Mouse (Mus musculus) right cerebral cortex, postnatal 14 days (tissue): ENCODE measurements at regions not wholly inside any gene's neighbourhood (a gene's known extent, or its start where the extent isn't known, plus 50 kb on each side); places are given as distances from the start of the nearest gene placed in this dataset.

Experiments used
- DNase-seq: peaks from one replicate; pipeline ENCODE4 v3.0.0; 2022

- no peak for DNase-seq
Measured at GRCm38 (mm10) chr13:110540543-110541265, 145.9 kb downstream of the Plk2 start.

GRCm38 (mm10) chr13:110541288-110542148 lies 146.7 kb downstream of the Plk2 start:
- DNase-seq = no peak

- DNase-seq = no peak
Measured at GRCm38 (mm10) chr13:110542303-110543065, 147.6 kb downstream of the Plk2 start.

- no peak for DNase-seq
Measured at GRCm38 (mm10) chr13:110545454-110545853, 150.6 kb downstream of the Plk2 start.

- no peak for DNase-seq
Measured at GRCm38 (mm10) chr13:110555529-110556319, 160.9 kb downstream of the Plk2 start.

GRCm38 (mm10) chr13:110556355-110557095 lies 161.7 kb downstream of the Plk2 start:
- no peak for DNase-seq

GRCm38 (mm10) chr13:110557930-110558727 lies 163.3 kb downstream of the Plk2 start:
- no peak for DNase-seq

GRCm38 (mm10) chr13:110560566-110560965 lies 165.7 kb downstream of the Plk2 start:
- DNase-seq = no peak

GRCm38 (mm10) chr13:110562499-110562898 lies 167.7 kb downstream of the Plk2 start:
- no peak for DNase-seq

GRCm38 (mm10) chr13:110562902-110563301 lies 168.1 kb downstream of the Plk2 start:
- DNase-seq = no peak

GRCm38 (mm10) chr13:110563967-110564366 lies 169.1 kb downstream of the Plk2 start:
- no peak for DNase-seq

- no peak for DNase-seq
Measured at GRCm38 (mm10) chr13:110568482-110569179, 173.8 kb downstream of the Plk2 start.

- no peak for DNase-seq
Measured at GRCm38 (mm10) chr13:110569180-110569512, 174.3 kb downstream of the Plk2 start.

- no peak for DNase-seq
Measured at GRCm38 (mm10) chr13:110570386-110570785, 175.5 kb downstream of the Plk2 start.

GRCm38 (mm10) chr13:110573360-110574065 lies 178.7 kb downstream of the Plk2 start:
- peak; percentile 19 for DNase-seq

GRCm38 (mm10) chr13:110574764-110575471 lies 180.1 kb downstream of the Plk2 start:
- no peak for DNase-seq

GRCm38 (mm10) chr13:110578159-110578558 lies 183.3 kb downstream of the Plk2 start:
- no peak for DNase-seq

- DNase-seq = no peak
Measured at GRCm38 (mm10) chr13:110580166-110580565, 185.3 kb downstream of the Plk2 start.

GRCm38 (mm10) chr13:110580570-110580969 lies 185.7 kb downstream of the Plk2 start:
- no peak for DNase-seq
